Mouse (Mus musculus) neural tube, embryonic 10.5 days (tissue): Measurements from ENCODE around the gene Gbp9.
"Not testable (repeated sequence)": the region's sequence is repeated elsewhere in the genome, so short reads cannot be mapped to it uniquely, and the experiment has no call there.

ENCODE experiments used
- DNase-seq: peaks from one replicate; pipeline ENCODE4 v3.0.0-alpha.2; 2017; ENCODE audit warnings: low spot score; ENCODE audit errors: extremely low spot score

Gbp9 gene

DNA sequence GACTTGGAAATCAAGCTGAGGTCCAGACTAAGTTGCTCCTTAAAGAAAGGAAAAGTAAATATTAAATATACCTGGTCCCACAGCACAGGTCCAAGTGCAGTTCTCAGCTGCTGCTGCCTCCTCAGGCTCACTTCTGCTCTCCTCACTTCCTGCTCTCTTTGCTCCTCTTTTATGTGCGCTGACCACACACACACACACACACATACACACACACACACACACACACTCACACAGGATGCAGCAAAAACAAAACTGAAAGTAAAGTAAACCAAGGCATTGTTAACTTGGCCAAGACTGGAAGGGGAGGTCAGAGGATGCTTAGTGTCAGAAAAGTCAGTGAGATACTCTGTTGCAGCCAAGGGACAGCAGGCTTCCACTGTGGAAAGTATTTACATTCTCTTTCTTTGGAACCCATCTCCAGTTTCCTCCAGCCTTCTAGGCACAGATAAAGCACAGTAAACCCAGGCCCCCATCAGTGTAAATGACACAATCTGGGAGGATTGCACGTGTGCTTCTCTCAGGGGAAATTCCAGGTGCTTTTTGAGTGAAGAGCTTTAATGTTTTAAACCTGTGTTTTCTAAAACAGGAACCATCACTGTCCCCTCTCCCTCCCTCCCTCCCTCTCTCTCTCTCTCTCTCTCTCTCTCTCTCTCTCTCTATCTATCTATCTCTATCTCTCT, at the start of gene Gbp9, which contains the start of the genes Gbp8 and Gbp4:
Gbp9 (minus strand) TSS at position 131 of the 680 bp plus-strand sequence.
Gbp8 (minus strand) TSS at position 132 of the 680 bp plus-strand sequence.
Gbp4 (minus strand) TSS at position 178 of the 680 bp plus-strand sequence.
- DNase-seq: not testable (repeated sequence)

DNA sequence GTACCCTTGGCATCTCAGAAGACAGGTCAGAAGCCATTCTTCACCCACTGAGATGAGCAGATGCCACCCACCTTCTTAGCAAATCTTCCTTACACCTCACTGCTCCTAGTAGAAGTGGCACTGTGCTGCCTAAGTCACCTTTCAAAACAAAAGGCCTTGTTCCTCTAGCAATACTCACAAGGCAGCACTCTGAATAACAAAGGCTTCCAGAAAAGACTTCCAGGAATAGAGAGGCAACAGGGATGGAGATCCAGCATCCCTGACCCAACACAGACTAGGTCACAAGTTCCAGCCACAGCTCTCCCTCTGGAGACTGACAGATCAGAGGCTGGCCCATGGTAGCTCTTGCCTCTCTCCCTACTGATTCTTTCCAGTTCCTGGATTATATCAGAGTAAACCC, 42.1 kb upstream of the Gbp9 start:
- DNase-seq: no peak

DNA sequence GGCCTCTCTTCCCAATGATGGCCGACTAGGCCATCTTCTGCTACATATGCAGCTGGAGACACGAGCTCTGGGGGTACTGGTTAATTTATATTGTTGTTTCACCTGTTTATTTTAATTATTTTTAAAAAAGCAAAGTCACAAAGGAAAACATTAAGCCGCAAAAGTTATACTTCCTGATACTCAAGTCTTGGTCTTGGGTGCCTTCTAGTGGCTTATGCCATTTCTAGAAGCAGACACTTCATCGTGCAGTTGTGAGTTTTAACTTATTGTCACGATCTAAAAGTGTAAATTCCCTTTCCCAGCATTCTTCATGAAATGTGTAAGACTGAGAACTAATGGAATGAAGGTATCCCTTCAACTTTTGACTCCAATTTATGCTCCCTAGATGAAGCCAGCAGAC, 17.2 kb upstream of the Gbp9 start:
- DNase-seq: no peak

DNA sequence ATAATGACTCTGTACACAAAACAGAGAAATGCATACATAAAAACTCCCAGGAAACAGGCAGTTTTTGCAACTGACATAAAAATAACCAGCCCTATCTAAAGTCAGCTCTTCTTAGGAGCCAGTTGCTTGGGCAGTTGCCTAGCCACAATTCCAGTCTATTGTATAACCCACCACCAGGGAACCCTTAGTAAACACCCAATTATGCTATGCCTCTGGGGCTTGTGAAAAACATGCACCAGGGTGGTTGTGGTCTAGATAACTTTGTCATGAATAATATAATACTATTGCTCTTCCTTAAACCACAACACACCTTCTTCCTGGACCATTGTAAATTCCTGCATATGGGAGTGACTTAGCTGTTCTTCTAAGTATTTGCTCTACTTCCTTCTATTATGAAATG, 14.7 kb upstream of the Gbp9 start:
- no peak for DNase-seq

DNA sequence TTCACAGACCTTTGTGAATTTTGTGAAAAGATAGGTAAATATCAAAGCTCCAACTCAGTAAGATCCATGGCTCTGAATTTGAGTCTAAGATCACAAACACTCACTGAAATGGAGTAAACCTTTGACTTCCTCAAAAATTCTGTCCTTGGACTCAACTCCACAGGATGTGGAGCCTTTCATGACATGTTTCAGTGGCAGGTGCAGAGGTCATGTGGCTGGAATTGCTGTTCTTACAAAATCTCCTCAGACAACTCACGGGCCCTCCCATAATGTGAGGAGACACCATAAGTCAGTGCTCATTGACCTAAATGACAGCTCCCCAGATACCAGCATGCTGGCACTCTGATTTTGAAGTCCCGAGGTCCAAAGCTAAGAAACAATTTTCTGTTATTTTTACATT, 8.7 kb upstream of the Gbp9 start:
- not testable (repeated sequence) for DNase-seq

DNA sequence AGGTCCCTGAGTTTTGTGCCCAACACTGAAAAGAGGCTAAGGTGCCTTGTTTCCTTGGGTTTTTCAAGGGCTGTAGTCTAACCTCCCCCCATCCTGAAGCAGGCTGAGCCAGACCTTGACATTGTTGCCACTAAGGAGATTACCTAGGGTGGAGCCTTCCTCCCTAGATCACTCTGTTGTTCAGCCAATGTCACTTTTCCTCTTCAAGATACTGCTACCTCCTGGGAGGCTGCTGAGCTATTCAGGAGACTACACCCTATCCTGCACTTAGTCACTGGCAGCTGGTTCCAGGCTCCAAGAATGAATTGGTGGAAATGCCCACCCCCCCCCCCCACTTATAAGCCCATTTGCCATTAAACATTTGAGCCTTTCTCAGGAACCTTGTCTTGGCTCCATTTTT, 7.1 kb upstream of the Gbp9 start:
- no peak for DNase-seq

DNA sequence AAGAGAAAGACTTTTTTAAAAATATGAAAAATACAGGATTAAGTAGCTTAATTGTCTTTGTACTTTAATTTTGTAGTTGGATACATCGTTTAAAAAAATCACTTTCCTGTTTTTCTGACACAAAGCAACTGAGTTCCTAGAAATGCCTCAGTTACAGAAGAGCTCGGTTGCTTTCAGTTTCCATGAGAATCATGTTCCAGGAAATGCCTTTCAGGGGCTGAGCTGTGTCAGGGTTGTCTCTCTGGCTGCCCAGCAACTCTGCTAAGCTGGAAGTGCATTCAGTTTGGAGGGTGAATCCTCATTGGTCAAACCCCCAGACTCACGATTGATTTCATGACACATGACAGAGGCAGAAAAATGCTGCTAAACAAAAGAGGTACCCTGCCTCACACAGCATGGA, 6.4 kb upstream of the Gbp9 start:
- DNase-seq: not testable (repeated sequence)

DNA sequence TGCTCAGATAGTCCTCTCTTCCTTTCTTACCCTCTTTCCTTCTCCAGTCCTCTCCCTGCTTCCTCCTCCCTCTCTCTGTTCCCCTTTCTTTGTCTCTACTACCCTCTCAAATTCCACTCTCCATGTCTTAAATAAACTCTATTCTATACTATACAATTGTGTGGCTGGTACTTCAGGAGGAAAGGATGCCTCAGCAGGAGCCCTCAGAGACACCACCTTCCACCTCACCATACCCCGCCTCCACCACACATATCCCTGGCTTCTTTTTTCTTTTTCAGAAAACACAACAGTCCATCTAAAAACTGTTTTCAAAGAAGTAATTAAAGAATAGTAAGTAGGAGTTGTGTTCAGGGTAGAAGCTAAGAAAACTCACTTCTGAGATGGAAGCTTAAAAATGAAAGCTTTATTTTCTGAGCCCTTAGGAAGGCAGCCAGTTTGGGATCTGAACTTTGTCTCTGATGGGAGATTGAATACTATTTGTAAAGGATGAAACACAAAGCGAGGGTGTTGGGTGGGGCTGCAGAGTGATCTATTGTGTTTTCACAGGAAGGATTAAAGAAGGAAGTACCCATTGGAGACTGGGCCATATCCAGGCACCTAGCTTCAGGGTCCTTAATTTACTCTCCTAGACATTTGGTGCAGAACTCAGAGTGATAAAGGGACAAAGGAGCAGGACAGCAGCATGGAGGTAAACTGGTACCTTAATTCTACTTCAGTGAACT, 911 bp upstream of the Gbp9 start:
- DNase-seq: not testable (repeated sequence)

DNA sequence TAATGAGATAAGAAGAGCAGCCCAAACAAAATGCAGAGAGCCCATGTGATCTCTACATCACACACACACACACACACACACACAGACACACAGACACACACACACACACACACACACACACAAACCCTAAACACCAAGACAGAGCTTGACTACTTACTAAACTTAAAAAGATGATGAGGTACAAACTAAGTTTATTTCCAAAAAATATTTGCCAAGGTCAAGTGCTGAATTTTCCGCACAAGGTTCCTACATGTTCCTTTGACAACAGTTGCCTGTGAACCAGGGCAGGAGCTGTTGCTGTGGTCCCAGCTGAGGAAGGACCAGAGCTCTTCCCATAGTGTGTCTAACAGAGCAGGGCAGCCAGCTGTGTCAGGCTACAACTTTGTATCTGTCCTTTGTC, 433 bp downstream of the Gbp9 start:
- no peak for DNase-seq

DNA sequence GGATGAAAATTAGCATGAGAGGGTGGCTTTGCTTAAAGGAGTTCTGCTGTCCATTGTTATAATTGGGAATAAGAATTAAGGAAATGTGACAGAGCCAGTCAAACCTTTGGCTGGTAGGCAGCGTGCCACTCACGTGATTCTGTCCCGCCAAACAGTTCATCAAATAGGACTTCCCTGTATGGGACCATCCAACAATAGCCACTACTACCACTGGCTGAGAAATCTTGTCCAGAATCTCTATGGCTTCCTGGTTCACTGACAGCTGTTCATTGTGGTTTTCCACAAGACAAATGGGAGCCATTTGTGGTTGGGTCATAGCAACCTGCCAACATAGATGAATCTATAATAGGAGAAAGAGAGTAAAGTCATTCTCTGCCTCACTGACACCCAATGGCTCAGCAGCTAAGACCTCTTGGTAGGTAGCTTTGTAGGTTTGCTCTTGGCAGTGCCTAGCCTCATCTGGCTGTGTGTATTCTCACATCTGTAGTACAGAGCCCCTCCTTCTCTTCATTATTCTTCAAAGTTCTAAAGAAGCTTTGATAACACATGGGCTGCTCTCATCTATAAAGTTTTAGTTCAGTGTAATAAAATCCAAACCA, 2.5 kb downstream of the Gbp9 start:
- DNase-seq: not testable (repeated sequence)

DNA sequence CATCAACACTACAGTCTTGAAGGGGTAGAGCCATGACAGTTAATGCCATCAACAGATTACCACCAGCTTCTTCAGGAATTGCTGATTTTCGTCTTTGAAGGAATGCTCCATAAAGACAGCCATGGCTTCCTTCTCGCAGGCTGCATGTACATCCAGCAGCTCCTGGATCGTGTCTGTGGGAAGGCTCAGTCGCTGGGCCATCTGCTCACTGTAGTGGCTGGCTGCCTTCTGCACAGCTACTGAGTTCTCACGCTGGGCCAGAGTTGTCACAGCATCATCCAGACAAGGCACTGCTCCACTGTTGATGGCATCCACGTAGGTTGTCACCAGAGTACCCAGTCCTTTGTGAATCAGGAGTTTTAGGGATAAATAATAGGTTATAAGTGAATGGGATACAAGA, 17.6 kb downstream of the Gbp9 start:
- DNase-seq: not testable (repeated sequence)

DNA sequence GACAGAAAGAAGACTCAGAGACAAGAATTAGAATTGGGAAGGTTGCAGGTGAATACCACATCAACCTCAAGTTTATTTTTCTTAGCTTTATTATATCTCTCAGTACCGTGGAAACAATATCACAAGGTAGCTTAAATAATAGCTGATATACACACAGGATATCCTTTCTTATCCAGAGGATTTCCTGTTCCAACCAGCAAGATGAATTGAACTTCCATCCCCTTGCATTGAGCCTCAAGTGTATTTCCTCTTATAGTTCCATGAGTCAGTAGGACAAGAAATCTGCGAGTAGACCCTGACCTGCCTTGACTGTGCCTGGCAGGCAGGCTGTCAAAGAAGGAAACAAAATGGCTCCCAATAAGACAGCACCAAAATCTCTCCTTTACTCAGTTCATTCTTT, 23.6 kb downstream of the Gbp9 start:
- no peak for DNase-seq

DNA sequence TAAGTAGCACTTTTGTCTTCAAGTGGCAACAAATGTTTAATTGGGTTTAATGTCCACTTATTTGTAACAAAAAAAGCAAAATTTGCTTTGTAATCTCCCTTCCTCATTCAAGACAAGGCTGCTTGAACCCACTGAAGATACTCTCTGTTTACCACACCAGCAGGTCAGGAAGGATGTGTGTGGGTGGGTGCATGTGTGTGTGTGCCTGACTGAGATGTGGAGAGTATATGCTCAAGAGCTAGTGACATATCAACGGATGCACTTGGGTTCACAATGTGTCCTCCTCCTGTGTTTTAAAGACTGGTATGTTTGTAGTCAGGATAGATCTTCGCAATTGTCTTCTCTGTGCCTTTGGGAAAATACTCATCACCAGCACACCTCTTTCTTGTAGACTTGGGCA, 24.6 kb downstream of the Gbp9 start:
- DNase-seq: no peak

DNA sequence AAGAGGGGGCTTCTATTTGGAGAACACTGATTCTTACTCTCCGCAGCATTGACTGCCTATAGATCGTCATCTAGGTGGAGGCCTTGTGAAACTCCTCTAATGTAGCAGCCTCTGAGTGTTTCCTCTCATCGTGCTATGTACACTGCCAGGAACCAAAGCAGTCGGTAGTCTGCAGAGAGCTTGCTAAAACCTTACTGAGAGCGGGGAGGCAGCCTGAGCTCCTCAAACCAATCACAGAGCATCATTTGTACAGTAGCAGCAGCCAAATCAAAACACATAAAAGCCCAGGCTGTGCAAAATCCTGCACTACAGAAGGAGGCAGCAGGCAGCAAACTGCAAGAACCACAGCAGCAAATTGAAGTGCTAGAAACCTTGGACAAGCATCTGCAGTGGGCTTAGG, 25.7 kb downstream of the Gbp9 start:
- DNase-seq: no peak

DNA sequence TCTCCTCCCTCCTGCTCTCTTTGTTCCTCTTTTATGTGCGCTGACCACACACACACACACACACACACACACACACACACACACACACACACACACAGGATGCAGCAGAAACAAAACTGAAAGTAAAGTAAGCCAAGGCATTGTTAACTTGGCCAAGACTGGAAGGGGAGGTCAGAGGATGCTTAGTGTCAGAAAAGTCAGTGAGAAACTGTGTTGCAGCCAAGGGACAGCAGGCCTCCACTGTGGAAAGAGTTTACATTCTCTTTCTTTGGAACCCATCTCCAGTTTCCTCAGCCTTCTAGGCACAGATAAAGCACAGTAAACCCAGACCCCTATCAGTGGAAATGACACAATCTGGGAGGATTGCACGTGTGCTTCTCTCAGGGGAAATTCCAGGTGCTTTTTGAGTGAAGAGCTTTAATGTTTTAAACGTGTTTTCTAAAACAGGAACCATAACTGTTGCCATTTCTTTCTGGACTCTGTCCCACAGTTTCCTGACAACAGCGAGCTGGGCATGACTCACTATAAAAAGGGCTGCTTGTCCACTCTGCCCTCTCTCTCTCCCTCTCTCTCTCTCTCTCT, 29.0 kb downstream of the Gbp9 start:
- not testable (repeated sequence) for DNase-seq

DNA sequence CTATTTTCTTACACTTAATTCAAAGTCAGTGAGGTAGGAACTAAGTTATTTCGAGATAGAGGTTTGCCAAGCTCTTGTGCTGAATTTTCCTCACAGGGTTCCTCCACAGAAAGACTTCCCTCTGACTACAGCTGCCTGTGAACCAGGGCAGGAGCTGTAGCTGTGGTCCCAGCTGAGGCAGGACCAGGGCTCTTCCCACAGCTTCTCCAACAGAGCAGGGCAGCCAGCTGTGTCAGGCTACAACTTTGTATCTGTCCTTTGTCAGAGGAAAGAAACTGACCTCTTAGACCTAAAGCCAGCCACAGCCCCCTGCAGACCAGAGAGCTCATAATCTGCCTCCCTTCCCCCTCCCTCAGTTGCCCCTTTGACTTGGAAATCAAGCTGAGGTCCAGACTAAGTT, 29.6 kb downstream of the Gbp9 start:
- not testable (repeated sequence) for DNase-seq

DNA sequence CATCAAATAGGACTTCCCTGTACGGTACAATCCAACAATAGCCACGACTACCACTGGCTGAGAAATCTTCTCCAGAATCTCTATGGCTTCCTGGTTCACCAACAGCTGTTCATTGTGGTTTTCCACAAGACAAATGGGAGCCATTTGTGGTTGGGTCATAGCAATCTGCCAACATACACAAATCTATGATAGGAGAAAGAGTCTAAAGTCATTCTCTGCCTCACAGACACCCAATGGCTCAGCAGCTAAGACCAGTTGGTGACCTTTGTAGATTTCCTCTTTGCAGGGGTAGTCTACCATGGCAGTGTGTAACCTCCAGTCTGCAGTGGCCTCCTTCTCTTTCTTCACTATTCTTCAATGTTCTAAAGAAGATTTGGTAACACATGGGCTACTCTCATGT, 33.6 kb downstream of the Gbp9 start:
- DNase-seq: not testable (repeated sequence)

DNA sequence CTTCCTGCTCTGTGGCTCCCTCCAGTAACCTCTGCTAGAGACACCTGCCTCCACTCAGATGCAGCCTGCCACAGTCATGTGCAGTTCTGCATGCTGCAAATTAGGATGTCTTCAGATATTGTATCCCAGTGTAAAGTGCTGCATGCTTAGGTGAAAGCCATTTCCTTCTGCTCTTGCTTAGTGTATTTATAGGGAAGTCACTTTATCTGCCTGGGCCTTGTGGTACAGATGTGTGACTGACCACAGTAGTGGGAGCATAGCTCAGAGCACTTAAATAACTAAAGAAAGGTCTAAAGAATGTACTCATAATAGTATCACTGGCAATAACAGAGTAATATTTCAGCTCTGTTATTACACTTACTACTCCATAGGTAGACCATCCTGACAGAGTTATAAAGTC, 57.4 kb downstream of the Gbp9 start:
- DNase-seq: no peak

DNA sequence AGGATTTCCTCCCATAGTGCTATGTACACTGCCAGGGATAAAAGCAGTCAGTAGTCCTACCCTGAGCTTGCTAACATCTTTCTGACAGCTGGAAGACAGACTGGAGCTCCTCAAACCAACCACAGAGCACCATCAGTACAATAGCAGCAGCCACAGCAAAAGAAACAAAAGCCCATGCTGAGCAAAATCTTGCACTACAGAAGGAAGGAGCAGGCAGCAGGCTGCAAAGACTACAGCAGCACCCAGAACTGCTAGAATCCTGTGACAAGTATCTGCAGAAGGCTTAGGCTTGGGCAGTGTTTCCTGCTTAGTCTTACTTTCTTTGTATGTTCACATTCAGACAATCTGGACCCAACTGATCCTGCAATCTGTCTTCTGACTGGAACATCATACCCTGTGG, 71.0 kb downstream of the Gbp9 start:
- DNase-seq: not testable (repeated sequence)

DNA sequence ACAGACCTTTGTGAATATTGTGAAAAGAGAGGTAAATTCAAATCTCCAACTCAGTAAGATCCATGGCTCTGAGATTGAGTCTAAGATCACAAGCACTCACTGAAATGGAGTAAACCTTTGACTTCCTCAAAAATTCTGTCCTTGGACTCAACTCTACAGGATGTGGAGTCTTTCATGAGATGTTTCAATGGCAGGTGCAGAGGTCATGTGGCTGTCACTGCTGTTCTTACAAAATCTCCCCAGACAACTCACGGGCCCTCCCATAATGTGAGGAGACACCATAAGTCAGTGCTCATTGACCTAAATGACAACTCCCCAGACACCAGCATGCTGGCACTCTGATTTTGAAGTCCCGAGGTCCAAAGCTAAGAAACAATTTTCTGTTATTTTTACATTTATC, 74.9 kb downstream of the Gbp9 start:
- not testable (repeated sequence) for DNase-seq

DNA sequence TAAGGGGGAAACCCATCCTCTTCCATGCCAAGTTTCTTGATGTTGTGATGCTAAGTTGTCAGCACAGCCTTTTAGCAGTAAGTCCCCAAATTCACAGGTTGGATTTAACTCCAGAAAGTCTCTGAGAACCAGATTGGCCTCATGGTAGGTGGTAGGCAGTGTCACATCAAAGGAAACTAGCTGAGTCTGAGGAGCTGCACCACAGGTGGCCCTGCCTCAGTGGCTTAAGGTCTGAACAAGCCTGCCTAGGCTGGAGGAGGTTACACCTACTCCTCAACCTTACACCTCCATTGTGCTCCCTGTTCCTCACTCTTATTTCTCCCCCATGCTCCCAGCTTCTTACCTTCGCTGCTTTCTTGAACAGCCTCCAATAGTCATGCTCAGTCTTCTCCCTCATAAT, 76.0 kb downstream of the Gbp9 start:
- no peak for DNase-seq

DNA sequence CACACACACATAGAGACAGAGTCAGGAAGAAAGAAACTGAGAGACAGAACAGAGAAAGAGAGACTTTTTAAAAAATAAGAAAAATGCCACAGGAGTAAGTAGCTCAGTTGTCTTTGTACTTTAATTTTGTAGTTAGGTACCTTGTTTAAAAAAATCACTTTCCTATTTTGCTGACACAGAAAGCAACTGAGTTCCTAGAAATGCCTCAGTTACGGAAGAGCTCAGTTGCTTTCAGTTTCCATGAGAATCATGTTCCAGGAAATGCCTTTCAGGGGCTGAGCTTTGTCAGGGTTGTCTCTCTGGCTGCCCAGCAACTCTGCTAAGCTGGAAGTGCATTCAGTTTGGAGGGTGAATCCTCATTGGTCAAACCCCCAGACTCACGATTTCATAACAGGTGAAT, 76.9 kb downstream of the Gbp9 start:
- DNase-seq: not testable (repeated sequence)
